Mouse (Mus musculus) spleen, postnatal 36 days (tissue): Measurements from ENCODE around the gene Utp6.
"Not testable (repeated sequence)": the region's sequence is repeated elsewhere in the genome, so short reads cannot be mapped to it uniquely, and the experiment has no call there.

Experiments used
- DNase-seq, 2 experiments: peaks; one replicate each; pipeline ENCODE4 v3.0.0; 2022; ENCODE audit warnings: low spot score in 2 of 2, mixed read lengths in 1 of 2

Utp6 gene

DNA sequence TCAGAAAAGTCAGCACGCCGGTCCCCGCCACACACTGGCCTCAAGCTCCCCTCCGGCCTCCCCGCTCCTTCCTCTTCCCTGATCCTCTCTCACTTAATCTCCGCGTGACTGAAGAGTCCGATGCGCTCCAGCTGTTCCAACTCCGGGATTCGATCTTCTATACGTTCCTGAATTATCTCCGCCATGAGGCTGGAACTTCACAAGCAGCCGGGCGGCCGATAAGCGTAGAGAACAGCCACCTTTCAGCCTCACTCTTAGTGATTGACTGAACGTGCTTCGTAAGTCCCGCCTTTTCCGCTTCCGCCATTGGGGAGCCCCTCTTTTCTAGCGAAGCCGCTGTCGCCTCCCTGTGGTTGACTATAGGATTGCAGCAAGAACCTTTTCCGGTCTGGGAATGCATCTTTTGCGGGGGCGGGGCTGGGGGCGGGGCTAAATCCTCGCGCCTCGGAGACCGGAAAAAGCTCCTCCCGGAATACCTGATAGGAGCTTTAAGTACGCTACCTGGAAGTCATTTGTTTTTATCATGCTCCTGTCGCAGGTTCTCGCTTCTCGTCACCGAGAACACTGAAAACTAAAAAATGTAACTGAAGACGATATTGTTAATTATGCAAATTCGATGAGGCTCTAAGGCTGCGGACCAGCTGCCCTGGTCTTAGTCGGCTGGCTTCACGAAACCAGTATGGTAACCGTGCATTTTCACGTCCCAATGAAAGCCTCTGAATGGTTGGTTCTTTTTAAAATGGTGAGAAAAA, at the start of gene Utp6:
Utp6 (minus strand) TSS at position 266 of the 752 bp plus-strand sequence.
- peak; percentile 97 to 99 for DNase-seq

DNA sequence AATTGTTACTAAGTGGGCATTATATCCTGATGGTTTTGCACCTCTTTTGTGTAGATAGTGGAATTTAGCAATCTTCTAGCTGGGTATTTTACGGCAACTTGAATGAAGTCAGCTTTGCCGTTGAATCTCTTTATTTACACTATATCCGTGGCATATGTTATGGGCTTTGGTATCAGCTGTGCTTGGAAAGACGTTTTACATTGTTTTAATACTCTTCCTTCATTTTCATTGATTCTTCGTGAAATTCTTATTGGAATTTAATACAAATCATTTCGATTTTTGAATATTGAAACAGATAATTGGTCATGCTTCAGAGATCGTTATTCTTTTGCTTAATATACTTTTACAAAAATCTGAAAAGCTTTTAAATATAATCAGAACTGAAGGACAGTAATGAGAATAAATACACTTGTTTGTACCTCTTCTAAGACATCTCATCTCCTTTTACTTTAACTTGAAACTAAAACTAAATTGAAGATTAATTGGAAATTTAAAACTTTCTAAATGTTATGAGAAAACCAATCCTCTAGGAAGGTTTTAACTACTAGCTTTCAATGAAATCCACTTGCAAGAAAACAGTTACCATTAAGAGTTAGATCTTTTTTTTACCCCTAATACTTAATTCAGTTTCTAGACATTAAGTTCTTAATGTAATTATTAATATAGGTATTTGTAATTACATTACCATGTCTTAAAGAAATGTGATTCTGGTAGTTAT, 32.2 kb upstream of the Utp6 start:
- no peak for DNase-seq

DNA sequence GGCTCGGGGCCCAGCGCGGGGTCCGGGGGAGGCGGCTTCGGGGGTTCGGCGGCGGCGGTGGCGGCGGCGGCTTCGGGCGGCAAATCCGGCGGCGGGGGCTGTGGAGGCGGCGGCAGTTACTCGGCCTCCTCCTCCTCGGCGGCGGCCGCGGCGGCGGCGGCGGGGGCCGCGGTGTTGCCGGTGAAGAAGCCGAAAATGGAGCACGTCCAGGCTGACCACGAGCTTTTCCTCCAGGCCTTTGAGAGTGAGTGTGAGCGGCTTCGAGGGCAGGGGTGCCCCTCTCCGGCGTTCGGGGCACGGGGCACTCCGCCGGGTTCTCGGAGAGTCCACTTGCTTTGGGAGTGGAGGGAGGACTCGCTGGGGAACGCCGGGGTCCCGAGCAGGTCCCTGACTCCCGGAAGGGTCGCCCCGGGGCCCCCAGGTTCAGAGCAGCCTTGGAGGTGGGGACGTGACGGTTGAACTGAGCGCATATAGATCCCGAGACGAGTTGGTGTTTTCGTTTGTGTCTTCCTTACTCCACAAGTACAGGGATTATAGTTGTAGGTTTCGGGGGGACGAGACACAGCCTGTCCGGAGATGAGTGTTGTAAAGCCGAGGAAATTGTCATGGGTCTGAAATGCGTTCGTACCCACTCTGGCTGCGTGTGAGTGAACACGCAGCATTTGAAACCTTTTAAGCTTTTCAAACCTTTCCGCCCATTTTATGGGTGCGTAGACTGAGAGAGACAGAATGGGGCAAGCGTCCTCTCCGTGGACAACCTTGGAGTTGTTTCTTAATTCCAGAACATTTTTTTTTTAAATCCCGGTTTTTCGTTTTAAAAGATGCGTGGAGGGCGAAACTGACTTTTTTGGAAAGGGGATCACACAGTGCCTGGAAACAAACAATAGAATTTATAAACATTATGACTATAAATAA, 31.4 kb upstream of the Utp6 start:
- DNase-seq, result no peak

DNA sequence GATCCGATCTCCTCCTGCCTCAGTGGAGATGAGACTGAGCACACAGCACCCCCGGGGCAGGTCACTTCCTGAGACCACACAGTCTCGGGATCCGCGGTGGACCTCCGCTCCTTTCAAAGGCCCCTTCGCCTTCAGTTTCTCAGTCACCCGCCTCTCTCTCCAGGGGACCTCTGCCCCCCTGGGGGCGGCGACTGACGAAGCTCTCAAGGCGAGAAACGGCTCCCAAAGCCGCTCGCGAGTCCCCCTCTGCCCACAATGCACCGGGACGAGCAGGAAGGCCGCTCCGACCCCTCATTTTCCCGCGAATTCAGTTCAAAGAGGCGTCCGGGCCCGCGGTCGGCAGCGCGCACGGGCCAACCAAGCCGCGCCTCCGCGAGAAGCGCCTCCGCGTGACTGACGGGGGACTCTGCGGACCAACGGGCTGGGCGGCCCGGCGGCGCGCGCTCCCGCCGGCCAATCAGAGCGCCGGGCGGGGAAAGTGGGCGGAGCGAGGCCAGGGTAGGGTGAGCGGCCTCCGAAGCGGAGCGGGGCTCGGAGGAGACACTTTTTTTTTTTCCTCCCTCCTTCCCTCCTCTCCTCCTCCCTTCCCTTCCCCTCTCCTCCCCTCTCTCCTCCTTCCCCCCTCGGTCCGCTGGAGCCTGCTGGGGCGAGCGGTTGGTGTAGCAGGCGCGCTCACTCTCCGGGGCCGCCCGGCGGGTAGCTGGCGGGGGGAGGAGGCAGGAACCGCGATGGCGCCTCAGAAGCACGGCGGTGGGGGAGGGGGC, 30.6 kb upstream of the Utp6 start, which contains the start of gene Suz12:
Suz12 (plus strand) TSS at position 515 of the 764 bp plus-strand sequence.
- peak; percentile 94 to 95 for DNase-seq

DNA sequence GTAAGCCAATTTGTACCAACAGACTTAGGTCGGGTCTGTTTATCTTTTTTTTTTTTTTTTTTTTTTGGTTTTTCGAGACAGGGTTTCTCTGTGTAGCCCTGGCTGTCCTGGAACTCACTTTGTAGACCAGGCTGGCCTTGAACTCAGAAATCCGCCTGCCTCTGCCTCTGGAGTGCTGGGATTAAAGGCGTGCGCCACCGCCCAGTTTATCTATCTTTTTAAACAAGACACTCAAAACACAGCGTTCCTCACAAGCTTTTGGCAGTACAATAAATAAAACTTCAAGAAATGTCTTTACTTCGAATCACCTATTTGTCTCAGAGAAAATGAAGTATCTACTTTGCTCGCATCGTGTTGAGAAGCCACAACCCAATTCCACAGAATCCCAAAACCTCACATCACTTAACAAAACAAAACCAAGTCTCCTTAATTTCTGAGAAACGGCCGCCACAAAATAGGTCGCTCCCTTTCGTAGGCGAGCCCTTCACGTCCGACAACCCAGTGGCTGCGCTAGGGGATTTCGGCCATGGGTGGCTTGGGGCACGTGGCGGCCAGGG, 29.9 kb upstream of the Utp6 start:
- peak in 1 of 2 experiments; percentile 6 for DNase-seq

DNA sequence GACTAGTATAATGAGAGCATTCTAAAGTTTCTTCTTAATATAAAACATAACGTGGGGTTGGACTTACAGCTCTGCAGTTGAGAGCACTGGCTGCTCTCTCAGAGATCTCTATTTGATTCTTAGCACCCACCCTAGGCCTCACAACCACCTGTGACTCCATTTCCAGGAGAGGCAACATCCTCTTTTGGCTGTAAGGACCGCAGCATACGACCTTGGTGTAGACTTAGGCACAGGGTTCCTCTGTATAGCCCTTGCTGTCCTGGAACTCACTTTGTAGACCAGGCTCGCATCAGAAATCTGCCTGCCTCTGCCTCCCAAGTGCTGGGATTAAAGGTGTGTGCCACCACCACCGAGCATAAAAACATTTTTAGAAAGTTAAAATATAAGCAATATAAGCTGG, 29.4 kb upstream of the Utp6 start:
- no peak for DNase-seq

DNA sequence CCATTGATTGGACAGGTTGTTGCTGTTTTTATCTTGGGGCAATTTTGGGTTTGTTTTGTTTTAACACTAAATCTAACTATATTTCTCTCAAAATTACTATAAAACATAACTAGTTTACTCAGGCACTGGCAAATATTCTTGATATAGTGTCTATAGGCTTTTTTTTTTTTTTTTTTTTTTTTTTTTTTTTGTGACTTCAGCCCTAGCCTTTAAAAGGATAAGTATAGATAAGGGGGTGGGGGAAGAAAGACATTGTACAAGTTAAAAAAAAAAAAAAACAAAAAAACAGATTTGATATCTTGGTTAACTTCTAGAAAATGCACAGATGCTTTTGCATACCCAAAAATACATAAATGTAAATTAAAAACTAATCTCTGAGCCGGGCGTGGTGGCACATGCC, 27.9 kb upstream of the Utp6 start:
- no peak for DNase-seq

DNA sequence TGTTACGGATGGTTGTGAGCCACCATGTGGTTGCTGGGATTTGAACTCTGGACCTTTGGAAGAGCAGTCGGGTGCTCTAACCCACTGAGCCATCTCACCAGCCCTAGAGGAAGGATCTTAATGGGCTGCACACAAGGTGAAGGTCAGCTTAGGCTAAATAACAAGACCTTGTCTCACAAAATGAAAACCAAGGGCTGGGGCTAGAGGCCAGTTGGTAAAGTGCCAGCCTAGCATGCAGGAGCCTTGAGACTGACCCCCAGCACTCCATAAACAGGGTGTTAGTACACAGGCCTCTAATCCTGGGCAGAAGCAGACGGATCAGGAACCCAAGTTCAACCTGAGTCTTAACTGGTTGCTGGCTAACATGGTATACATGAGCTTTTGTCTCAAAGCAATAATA, 25.7 kb upstream of the Utp6 start:
- DNase-seq, result no peak

DNA sequence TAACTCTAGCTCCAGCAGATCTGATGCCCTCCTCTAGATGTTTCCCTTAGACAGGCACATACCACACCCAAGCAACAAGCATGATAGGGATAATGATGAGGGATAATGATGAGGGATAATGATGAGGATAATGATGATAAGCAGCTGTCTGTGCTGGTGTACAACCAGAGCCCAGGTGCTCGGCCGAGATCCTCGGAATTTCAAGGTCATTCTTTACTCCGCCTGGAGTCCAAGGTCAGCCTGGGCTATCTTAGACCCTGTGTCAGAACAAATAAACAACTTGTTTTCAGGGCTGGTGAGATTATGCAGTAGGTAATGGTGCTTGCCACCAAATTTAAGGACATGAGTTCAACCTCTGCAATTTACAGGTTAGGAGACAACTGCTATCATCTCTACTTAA, 24.7 kb upstream of the Utp6 start:
- no peak for DNase-seq

DNA sequence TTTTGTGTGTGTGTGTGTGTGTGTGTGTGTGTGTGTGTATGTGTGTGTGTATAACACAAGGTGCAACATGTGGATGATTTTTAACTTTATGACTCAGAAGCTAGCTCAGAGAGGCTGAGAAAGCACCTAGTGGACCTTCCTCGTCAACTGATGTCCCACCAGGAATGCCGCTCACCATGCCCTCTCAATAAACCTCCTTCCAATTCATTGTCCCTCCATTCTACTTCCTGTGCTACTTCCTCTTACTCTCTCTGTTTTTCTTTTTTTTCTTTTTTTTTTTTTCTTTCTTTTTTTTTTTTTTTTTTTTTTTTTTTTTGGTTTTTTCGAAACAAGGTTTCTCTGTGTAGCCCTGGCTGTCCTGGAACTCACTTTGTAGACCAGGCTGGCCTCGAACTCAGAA, 15.6 kb upstream of the Utp6 start:
- DNase-seq, result not testable (repeated sequence)

DNA sequence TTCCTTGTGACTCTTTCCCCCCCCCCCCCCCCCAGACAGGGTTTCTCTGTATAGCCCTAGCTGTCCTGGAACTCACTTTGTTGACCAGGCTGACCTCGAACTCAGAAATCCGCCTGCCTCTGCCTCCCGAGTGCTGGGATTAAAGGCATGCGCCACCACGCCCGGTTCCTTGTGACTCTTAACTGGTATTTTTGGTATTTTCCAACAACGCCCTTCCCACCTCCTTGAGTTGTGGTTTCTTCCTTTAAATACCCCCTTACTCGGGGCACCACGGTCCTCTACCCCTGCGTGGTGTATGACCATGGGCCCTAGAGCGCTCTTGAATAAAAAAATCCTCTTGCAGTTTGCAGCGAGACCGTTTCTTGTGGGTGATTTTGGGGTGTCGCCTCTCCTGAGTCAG, 14.9 kb upstream of the Utp6 start:
- not testable (repeated sequence) for DNase-seq

DNA sequence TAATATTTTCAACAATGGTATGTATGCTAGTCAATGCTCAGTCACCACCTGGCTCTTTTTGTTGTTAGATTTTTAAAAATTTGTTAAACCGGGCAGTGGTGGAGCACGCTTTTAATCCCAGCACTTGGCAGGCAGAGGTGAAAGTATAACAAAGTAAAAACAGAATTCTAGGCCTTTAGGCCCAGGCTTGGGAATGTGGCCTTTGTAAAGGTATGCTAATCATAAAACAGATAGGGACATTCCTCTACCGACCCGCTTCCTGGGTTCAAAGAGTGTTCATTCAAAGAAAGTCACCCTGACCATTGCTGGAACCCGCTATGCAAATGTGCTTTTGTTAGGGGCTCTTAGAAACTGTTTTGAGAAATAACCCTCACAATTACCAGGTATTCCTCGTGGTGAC, 14.5 kb upstream of the Utp6 start:
- DNase-seq, result not testable (repeated sequence)

DNA sequence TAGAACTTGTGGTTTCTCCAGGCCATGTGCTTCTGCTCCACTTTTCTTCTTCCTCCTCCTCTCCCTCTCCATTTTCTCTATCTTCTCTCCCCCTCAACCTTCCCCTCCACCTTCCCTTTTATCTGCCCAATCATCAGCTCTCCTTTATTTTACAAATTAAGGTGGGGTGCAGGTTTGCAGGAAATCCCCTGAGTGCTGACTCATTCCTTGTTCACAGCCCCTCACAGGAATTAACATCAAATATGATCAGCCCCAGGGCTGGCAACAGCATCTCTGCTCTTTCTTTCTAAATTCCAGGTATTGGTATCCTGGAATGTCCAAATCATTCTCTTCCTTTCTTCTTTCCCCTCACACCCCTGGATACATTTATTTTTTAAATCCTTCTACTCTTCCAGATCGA, 14.0 kb upstream of the Utp6 start:
- DNase-seq, result no peak

DNA sequence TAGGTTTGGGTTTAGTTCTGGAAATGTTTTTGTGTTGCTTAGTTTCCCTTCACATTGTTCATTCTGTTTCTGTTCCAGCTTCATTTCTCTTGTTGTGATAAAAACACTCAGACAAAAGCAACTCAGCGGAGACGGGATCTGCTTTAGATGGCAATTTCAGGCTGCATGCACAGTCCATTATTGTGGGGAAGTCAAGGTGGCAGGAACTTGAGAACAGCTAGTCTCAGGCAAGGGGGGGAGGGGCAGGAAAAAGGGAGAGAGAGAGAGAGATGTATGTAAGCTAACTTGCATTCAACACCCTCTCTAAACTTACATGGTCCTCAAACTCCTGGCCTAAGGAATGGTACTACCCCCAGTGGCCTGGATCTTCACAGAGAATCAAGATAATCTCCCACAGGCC, 13.2 kb upstream of the Utp6 start:
- no peak for DNase-seq

DNA sequence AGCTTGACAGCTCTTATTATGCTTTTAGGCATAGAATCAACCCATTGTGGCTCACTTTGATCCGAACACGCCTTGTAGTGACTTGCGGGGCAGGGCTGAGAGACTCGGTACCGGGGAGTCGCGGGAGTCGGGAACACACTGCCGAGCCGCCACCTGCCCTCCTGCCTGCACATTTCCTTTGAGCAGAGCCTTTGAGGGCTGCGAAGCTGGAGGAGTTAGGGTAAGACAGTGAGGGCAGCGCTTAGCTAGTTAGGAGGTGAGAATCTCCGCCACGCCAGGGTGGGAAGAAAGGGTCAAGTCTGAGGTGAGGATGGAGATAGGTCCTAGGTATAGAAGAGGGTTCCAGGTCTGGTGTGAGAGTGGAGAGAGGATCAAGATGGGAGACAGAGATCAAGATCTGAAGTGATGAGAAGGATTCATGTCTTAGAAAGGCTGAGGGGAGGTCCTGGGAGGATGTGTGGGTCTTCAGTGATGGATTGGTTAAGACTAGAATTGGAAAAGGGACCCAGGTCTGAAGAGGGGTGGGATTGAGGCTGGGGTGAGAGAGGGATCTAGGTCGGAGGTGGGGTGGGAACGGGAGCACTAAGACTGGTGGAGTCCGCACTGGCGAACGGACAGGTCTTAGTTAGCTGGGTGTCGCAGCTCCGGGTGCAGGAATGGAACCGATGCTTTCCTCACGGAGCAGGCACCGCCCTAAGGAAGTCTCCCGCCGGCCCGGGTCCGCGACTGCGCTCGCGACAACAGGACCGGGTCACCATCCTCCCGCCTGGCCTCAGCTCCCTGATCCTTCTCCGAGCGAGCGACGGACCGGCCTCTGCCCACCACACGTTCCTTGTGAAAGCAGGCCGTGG, 11.7 kb upstream of the Utp6 start:
- no peak for DNase-seq

DNA sequence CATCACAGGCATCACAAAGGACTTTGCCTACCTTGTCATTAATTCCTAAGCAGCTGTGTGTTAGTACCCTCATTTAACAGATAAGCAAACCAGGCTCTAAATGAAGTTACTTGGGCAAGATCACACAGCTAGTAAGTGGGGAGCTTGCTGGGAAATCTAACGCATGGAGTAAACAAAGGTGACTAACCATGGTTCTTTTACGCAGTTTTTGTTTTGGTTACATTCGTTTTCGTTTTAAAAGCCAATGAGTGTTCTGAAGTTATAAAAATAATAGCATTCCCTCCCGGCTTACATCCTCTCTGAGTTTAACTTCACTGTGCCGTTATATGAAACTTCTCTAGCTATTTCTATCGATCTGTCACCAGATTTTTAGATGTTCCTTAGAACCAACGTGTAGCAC, 10.9 kb upstream of the Utp6 start:
- DNase-seq, result no peak

DNA sequence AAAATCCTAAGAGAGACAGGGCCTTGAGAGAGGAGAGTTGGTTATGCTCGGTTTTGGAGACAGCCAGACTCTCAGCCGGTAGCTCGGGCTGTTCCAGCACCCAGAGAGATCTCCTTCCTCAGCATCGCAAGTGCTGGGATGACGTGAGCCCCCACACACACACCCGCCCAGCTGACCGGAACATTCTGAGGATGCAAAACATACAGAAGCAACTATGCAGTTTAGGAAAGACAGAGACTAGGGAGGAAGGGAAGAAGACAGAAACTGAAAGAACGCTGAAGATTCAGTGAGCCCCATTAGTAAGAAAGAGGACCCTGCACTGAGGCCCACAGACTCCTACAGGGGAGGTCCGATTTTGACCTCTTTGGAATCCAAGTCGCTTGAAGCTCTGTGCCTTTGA, 5.6 kb upstream of the Utp6 start:
- DNase-seq, result no peak

DNA sequence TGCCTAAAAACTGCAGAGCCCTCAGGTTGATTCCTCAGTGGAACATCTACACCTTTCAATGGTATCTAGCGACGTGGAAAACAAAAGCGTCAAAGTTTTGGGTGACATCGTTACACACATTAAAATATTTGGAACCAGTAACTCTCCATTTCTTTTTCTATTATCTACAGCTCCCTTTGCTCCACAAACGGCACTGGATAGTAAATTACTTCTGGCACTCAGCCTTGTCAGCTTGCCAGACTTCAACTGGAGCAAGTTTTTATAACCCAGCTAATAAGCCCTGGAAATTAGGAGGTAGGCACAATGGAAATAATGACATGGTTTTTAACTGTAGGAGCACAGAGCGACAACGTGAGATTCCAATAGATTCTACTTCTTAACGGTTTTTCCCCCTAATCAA, 3.7 kb upstream of the Utp6 start:
- no peak for DNase-seq

DNA sequence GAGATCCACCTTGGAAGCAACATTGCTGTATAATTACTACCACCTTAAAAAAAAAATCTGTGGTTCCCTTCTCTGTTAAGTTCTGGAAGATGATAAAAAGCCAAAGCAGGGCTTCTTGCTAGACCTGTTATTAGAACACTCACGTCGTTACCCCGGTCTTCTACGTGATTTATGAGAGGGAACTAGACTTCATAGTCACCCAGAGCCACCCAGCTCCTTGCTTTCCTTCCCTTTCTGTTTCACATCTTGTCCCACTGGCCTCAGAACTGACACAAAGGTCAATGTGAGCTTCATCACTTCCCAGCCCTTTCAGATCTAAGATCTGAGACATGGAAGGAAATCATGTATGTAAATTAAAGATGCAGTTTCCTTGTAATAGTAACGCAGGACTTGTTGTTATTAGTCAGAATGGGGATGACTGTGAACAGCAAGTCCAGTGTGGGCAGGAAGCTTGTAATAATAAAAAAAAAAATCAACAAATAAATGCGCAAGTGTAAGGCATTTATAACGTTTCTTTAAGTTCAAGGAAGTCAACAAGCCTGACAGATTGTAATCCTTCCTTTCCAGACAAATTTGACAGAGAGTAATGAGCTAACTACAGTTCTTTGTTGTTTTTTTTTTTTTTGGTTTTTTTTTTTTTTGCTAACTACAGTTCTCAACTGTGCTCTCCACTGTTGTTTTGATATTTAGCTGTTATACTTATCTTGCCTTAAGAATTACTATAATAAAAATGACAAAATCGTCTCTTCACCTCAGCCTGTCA, 1.2 kb upstream of the Utp6 start:
- DNase-seq, result no peak

DNA sequence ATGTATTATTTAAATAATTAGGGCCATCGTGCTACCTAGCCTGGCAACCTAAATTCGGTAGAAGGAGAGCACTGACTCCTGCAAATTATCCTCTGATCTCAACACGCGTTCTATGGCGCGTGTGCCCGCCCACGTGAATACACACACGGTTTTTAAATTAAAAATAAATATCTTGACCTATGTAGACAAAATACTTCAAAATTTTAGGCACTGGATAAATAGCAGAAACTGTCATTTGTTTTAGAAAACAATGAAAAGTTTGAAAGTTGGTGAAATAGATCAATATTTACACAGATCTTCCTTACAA, 640 bp upstream of the Utp6 start:
- no peak for DNase-seq
